Mouse (Mus musculus) skeletal muscle tissue, adult 2 months (tissue): ENCODE data around the gene Cdc42ep4.

ENCODE experiments used
- DNase-seq: peaks from one replicate; pipeline ENCODE4 v3.0.0-alpha.2; 2012; ENCODE audit warnings: low read depth, low spot score

Gene Cdc42ep4

DNA sequence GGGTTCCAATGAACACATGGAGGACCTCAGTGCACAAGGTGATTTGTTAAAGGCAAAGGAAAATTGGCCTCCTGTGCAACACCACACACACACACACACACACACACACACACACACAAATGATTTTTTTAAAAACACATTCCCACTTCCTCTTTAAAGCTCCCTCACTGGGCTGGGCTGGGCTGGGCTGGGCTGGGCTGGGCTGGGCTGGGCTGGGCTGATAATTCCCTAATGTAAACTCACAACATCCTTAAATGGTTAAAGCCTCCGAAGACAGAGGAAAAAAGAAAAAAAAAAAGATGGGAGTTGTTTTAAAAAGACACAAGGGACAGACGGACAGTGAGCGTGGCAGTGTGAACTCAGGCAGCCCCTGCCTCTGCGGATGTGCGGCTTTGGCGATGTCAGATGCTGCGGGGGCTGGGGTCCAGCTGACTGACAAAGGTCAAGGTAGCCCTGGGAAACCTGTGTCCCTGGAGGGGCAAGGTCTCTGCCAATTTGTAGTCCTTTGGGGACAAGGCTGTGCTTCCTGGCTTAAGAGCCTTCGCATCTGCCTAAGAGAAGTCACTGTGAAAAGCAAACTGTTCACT is 26.3 kb upstream of the Cdc42ep4 start:
- DNase-seq = peak; percentile 28

DNA sequence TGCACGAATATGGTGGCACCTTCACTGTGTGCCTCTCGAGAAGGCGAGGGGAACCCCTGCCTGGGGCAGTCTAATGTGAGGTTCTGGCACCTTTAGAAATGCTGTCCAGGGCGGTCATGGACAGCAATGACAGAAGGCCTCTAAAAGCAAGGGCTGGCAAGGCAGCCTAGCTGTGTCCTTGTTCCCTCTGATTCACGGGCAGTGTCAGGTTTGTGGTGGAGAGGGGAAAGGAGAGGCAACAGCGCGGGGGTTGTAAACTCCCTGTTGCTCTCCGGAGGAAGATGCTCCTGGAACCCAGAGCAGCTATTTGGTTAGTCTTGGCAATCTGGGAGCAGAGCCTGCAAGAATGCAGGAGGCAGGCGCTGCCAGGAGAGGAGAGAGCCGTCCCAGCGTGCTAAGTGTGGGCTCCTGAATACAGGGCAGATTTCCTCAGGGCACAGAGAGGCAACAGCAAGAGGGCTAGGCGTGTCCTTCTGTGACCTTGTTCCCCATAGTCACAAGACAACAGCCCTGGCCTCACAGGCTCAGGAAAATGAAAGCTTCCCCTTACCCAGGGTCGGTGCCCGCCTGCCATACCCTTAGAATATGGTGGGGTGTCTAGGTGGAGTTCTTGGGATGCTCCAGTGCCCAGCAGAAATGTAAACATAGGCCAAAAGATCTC is 25.3 kb upstream of the Cdc42ep4 start:
- DNase-seq = no peak

- no peak for DNase-seq
Observed at GRCm38 (mm10) chr11:113774773-113775172, 23.1 kb upstream of the Cdc42ep4 start.

- no peak for DNase-seq
Observed at GRCm38 (mm10) chr11:113773191-113773590, 21.5 kb upstream of the Cdc42ep4 start.

DNA sequence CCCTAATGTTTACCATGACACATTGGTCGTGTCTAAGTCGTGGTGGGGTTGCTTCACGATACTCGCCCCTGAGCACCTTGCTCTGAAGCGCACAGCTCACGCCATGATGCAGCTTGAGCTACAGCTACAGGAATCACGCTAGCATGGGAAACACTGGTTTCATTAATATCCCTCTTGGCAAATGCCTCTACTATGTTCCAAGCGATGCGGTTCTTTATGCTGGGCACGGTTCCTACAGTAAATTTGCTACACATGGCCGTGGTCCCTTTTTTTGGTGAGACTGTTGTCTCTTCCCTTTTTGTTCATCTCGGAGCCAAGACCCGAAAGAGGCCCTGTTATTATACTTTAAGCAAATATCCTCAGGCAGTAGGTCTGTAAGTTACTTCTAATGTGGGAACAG is 19.5 kb upstream of the Cdc42ep4 start:
- no peak for DNase-seq

DNA sequence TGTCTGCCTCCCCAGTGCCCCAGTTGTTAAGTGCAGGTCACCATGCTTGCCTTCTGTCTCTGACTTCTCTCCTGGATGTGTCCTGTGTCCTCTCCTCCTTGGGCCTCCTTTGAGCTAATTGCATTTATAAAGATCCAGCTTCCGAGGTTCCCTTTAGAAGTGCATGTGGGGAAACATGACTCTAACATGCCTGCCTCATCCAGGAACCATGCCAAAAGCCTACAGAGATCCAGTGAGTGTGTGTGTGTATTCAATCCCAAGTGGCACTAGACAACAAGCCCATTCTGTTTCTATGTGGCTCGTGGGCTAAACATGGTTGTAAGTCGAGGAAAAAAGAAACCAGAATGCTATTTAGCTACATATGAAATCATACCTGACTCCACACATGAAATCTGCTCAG is 16.7 kb upstream of the Cdc42ep4 start:
- no peak for DNase-seq

- DNase-seq = no peak
Observed at GRCm38 (mm10) chr11:113767285-113767684, 15.6 kb upstream of the Cdc42ep4 start.

- DNase-seq = no peak
Observed at GRCm38 (mm10) chr11:113766284-113766985, 14.8 kb upstream of the Cdc42ep4 start.

- no peak for DNase-seq
Observed at GRCm38 (mm10) chr11:113764132-113764849, 12.6 kb upstream of the Cdc42ep4 start.

DNA sequence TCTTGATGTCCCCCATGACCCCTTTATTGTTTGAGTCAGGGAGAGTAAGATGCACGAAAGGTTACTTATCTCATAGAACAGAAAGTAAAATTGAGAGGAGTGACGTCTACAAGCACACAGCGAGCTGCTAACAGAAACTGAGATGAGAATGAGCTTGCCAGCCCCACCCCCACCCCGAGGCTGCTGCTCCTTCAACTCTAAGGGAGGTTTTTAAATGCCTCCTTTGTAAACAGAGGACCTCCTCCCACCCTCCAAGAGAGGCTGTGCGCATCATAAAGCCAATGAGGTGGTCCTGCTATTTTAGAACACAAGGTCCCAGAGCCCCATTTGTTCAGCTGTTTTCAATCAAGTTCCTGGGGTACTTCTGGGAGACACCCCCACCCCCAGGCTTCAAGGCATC is 11.8 kb upstream of the Cdc42ep4 start:
- no peak for DNase-seq

DNA sequence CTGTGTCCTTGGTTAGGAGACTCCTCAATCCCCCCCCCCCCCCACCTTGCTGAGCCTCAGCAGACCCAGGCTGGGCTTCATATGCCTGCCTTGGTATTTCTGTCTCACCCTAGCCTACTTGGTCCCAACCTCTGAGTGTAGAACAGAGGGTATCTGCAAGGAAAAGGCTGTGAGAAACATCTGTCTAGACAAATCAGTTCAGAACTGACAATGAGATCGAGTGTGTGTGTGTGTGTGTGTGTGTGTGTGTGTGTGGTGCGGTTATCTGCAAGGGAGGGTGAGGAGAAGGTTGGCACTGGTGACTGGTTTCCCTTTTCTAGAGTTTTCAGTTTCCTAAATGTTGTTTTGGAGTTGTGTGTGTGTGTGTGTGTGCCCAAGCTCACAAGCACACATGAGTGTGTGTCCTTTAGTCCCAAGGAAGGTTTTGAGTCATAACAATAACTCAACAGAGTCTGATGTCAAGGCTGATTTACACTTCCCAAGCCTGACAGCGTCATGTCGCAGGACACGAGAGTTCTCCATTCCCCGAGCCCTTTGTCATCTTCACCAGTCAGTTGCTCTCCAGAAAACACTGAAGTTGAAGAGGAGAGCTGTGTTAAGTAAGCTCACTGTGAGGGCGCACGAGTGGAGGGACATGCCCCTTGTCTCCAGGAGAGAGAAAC is 10.6 kb upstream of the Cdc42ep4 start:
- DNase-seq = no peak

- DNase-seq = no peak
Observed at GRCm38 (mm10) chr11:113761646-113762045, 10.0 kb upstream of the Cdc42ep4 start.

DNA sequence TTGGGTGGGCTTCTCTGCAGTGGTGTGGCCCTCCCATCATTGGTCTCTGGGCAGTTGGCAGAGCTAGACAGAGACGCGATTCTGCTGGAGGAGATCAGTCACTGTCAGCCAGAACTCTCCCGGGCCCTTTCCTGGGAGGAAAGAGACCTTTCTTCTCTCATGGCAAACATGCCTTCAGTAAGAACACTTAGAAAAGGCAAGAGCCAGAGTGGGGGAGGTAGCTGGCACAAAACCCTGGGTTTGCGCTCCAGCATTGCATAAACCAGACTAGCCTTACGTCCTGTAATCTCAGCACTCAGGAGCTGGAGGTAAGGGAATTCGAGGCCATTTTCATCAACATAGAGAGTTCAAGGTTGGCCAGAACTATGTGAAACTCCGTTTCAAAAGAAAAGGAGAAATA is 8.8 kb upstream of the Cdc42ep4 start:
- DNase-seq = no peak

DNA sequence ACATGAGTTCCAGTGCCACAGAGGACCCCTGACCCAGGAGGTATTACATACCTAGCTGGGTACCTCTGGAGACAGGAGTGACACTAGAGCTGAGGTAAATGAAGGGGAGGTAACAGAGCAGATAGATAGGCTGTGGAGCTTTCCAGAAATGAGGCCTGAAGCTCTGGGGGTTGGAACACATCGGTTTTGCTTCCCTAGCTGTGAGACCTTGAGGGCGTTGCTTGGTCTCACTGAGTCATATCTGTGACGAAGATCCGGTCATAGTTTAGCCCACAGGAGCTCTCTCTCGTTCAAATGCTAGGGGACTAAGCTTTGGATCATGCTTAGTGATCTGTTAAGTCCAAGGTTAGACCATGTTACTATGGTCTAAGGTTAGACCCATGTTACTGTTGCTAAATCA is 7.2 kb upstream of the Cdc42ep4 start:
- DNase-seq = no peak

DNA sequence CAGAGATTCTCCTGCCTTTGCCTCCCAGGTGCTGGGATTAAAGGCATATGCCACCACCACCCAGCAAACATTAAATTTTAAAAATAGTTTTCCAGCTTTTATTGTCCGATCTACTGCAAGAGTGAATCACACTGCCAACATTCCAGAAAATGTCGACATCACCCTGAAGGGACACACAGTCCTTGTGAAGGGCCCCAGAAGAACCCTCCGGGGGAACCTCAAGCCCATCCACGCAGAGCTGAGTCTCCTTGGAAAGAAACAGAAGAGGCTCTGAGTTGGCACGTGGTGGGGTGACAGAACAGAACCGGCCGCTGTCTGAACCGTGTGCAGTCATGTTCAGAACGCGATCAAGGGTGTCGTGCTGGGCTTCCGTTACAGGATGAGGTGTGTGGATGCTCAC is 4.9 kb upstream of the Cdc42ep4 start:
- no peak for DNase-seq

DNA sequence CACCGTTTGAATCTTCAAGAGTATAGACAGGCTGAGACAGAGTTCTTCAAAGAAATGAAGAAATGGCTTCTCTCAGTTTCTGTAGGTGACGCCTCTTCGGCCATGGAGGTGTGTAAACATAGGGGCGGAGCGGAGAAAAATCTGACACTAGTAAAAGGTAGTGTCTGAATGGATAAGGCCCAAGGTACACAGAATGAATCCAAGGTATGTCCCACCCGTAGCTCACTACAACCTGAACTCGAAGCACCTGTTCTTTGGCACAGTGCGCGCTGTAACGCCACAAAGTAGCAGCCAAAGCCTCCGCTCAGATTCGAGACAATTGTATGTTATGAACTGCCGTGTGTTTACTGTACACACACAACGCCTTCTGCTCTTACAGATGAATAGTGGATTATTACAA is 4.2 kb upstream of the Cdc42ep4 start:
- DNase-seq = no peak

DNA sequence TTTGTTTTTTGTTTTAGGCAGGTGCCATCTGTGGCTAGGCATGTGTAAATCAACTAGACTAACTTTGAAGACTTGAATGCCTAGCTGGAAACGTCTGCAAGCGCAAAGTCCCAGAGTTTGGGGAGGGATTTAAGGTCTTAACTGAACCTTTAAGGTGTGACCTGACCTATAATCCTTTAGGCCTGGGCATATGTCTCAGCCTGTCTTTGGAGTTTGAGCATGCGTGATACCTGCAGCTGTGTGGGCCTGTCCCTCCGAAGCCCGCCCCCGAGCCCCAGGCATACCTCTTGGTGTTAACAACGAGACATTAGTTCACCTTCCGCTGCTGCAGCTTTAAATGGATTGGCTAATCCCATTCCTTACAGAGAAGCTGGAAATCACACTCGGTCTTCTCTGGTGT is 3.2 kb upstream of the Cdc42ep4 start:
- DNase-seq = no peak

DNA sequence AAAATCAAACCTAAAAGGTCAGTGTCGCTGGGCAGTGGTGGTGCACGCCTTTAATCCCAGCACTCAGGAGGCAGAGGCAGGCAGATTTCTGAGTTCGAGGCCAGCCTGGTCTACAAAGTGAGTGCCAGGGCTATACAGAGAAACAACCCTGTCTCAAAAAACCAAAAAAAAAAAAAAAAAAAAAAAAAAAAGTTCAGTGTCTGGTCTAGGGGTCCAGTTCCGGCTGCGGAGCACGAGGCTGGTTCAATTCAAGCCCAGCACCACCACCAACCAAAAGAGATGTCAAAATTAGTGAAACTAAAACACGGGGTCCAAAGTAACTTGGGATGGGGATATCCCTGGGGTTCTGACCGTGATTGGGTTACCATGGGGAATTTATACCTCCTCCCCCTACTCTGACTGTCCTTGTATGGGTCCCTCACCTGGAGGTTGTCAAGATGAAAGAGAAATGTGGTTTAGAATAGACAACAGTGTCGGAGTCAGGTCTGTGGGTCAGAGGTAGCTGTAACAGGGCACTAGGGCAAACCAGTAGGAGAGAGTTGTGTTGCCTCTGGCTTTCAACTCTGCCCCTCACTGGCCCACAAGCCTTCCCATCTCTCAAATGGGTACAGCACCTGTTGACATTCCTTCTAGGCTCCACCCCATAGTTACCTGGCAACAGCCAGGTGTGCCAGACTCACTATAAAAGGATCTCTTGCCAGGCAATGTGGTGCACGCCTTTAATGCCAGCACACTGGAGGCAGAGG is 1.2 kb upstream of the Cdc42ep4 start:
- no peak for DNase-seq

DNA sequence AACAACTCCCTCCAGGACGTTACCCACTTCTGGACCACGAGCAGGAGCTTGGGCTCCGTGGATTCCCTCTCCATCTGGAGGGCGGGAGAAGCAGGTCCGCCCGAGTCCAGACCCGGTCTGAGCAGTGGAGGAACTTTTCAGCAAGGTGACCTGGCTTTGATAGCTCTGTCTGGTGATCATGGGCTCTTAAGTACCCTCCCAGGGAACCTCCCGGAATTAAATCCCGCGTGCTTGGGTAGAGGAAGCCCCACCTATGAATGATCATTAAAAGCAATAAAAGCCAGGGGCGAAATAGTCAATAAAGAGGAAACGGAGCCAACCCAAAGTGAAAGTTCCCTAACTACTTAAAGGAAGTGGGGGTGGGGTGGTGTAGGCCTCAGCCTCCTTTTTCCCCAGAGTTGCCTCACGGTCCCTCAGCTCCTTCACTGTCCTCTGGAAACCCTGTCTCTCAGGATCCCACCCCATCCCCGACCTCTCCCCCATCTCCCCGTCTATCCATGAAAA is 529 bp upstream of the Cdc42ep4 start:
- DNase-seq = no peak

DNA sequence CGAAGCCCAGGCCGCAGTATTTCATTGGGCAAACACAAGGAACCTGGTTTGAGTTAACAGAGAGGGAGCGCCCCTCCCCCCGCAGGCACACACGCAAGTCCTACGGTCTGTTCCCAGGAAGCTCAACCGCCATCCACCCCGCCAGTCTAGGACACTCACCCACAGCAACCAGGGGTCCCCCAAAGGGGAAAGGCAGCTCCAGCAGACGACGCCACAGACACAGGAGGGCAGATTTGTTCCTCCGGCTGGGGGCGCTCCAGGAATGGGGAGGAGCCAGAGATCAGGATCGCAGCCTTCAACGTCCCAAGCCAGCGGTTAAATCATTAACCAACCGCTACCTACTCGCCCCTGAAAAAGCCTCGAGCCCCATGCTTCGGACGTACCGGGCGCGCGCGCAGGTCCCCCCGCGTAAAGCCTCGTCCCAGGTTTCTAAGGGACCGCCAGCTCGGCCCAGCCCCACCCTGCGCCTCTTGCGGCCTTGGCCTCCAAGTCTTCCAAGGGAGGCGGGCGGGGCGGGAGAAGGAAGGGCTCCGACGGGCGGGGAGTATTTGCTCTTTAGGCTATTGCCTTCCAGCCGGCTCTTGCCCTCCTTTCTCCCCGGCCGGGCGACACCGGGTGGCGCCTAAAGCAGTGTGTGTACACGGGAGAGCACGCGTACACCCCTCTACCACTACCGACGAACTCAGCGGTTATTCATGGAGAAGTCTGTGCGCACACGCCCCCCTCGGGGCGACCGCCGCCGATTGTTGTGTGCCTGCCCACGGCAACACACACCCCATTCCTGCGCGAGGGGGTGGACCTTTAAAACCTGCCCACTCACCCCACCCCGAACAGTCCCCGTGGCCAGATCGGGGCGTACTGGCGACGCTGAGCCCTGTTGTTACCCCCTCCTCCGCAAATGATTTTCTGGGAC is 854 bp downstream of the Cdc42ep4 start:
- no peak for DNase-seq
